8 mouse cellular contexts compared by ENCODE assay signal in genomic region chr9:8002806-8003205, GRCm38 (mm10). TPM values are rescaled to one million over a fixed set of nuclear protein-coding genes. Genes with fewer than 3 reads are reported as not detected.
DNase-seq lines count a peak whose midpoint lies in the region; ATAC-seq lines count a peak whose summit lies in the region.

No protein-coding gene starts in this region.

- ATAC-seq in neural tube, embryonic 11.5 days (ENCODE audit: insufficient read depth, low FRiP score, low TSS enrichment), result no peak
- no peak for ATAC-seq in limb, embryonic 15.5 days (ENCODE audit: insufficient number of reproducible peaks, low FRiP score, low TSS enrichment, low read depth)
- ATAC-seq in stomach, embryonic 16.5 days (ENCODE audit: insufficient read depth, low FRiP score), result no peak

- no peak overlapping the region for H3K27ac ChIP-seq in neural tube, embryonic 11.5 days (ENCODE audit: low read depth, low read length)
- H3K27ac ChIP-seq in limb, embryonic 15.5 days, result peak overlapping the region; percentile 99
- H3K27ac ChIP-seq in stomach, embryonic 16.5 days (ENCODE audit: low read length), result peak overlapping the region; percentile 97

- H3K4me1 ChIP-seq in neural tube, embryonic 11.5 days (ENCODE audit: control insufficient read depth, insufficient read depth, low read length), result peaks cover 4% of the 10 kb centered on the region; the same call in 1 of the 2 replicates
- peaks cover 21% of the 10 kb centered on the region for H3K4me1 ChIP-seq in limb, embryonic 15.5 days
- peaks cover 9% of the 10 kb centered on the region for H3K4me1 ChIP-seq in stomach, embryonic 16.5 days (ENCODE audit: control insufficient read depth, insufficient read depth, low read length)

- peak; percentile 30 for DNase-seq in adrenal gland, adult 2 months
- DNase-seq in adrenal gland, postnatal 36 days, result no peak
- peak; percentile 30 for DNase-seq in neural tube, embryonic 11.5 days (ENCODE audit: low spot score)
- DNase-seq in neural tube, embryonic 10.5 days (ENCODE audit: extremely low spot score, low spot score), result no peak
- DNase-seq in spleen, adult 12 weeks (ENCODE audit: low spot score), result no peak
- no peak for DNase-seq in right cerebral cortex, adult 2 months (ENCODE audit: low spot score in 2 of 2)

- no peaks in the 10 kb centered on the region for H3K9me3 ChIP-seq in neural tube, embryonic 11.5 days (ENCODE audit: control insufficient read depth, low read length)
- H3K9me3 ChIP-seq in limb, embryonic 15.5 days, result no peaks in the 10 kb centered on the region
- H3K9me3 ChIP-seq in stomach, embryonic 16.5 days (replicated peaks; ENCODE audit: control insufficient read depth, low read length), result no peaks in the 10 kb centered on the region

- H3K4me3 ChIP-seq in neural tube, embryonic 11.5 days (ENCODE audit: low read depth, low read length), result peak overlapping the region; percentile 75
- H3K4me3 ChIP-seq in limb, embryonic 15.5 days, result peak overlapping the region; percentile 91
- peak overlapping the region; percentile 84 for H3K4me3 ChIP-seq in stomach, embryonic 16.5 days (replicated peaks; ENCODE audit: low read length)

- H3K9ac ChIP-seq in neural tube, embryonic 11.5 days (ENCODE audit: low read length), result peak overlapping the region; percentile 88
- peak overlapping the region; percentile 94 for H3K9ac ChIP-seq in limb, embryonic 15.5 days
- H3K9ac ChIP-seq in stomach, embryonic 16.5 days (ENCODE audit: low read length), result peak overlapping the region; percentile 98

- H3K27me3 ChIP-seq in neural tube, embryonic 11.5 days (ENCODE audit: control insufficient read depth, insufficient read depth, low read length), result no peaks in the 10 kb centered on the region
- H3K27me3 ChIP-seq in limb, embryonic 15.5 days, result no peaks in the 10 kb centered on the region
- no peaks in the 10 kb centered on the region for H3K27me3 ChIP-seq in stomach, embryonic 16.5 days (ENCODE audit: control insufficient read depth, insufficient read depth, low read length)

- peak overlapping the region; percentile 65 for H3K4me2 ChIP-seq in neural tube, embryonic 11.5 days (ENCODE audit: low read depth)
- peak overlapping the region; percentile 38 for H3K4me2 ChIP-seq in limb, embryonic 15.5 days
- peak overlapping the region; percentile 71 for H3K4me2 ChIP-seq in stomach, embryonic 16.5 days (ENCODE audit: low read depth, low read length)

- no peaks in the 10 kb centered on the region for H3K36me3 ChIP-seq in neural tube, embryonic 11.5 days (ENCODE audit: control insufficient read depth, insufficient read depth, low read length)
- peaks cover 29% of the 10 kb centered on the region for H3K36me3 ChIP-seq in limb, embryonic 15.5 days
- H3K36me3 ChIP-seq in stomach, embryonic 16.5 days (ENCODE audit: control insufficient read depth, insufficient read depth, low read length), result no peaks in the 10 kb centered on the region

- 3% methylated on average over 12 of the region's 12 CpGs for WGBS in neural tube, embryonic 11.5 days
- 1% methylated on average over 12 of the region's 12 CpGs for WGBS in limb, embryonic 15.5 days
- WGBS in stomach, embryonic 16.5 days, result 1% methylated on average over 12 of the region's 12 CpGs

RNA-seq across cellular contexts. Expression of gene Yap1, which starts 1.6 kb away (rescaled TPM):
- total RNA-seq in adrenal gland, adult 2 months (2021), result 10 to 100 TPM; 62.5 to 71.6 TPM
- 85.9 and 98.1 TPM in 2 replicates for polyA plus RNA-seq in adrenal gland, adult 2 months (2012; rRNA removed)
- total RNA-seq in adrenal gland, postnatal 36 days (2021), result 10 to 100 TPM; 79.7 to 81.0 TPM
- 27.2 and 31.6 TPM in 2 replicates for polyA plus RNA-seq in neural tube, embryonic 11.5 days (2014; fragmentation: Nextera tagmentation; extraction: Ambion mirVana)
- 30.8 and 41.1 TPM in 2 replicates for polyA plus RNA-seq in limb, embryonic 15.5 days (2015; fragmentation: Nextera tagmentation; extraction: Ambion mirVana)
- 21.3 and 23.8 TPM in 2 replicates for polyA plus RNA-seq in stomach, embryonic 16.5 days (2015; fragmentation: Nextera tagmentation; extraction: Ambion mirVana)

RNA-seq across cellular contexts. Expression of gene Cfap300, which starts 39.8 kb away (rescaled TPM):
- 1 to 10 TPM; 3.6 to 4.1 TPM for total RNA-seq in adrenal gland, adult 2 months (2021)
- polyA plus RNA-seq in adrenal gland, adult 2 months (2012; rRNA removed), result 2.0 and 6.1 TPM in 2 replicates
- total RNA-seq in adrenal gland, postnatal 36 days (2021), result 1 to 10 TPM; 3.7 to 7.4 TPM
- polyA plus RNA-seq in neural tube, embryonic 11.5 days (2014; fragmentation: Nextera tagmentation; extraction: Ambion mirVana), result 15.3 and 16.5 TPM in 2 replicates
- 12.6 and 12.7 TPM in 2 replicates for polyA plus RNA-seq in limb, embryonic 15.5 days (2015; fragmentation: Nextera tagmentation; extraction: Ambion mirVana)
- 8.1 and 8.7 TPM in 2 replicates for polyA plus RNA-seq in stomach, embryonic 16.5 days (2015; fragmentation: Nextera tagmentation; extraction: Ambion mirVana)

Comparison
In these comparisons a context has a peak if more than half of its experiments do, and no peak if none do; other contexts are left out.
1. DNase-seq: peak in adrenal gland, adult 2 months (single experiment) and neural tube, embryonic 11.5 days (single experiment); none in adrenal gland, postnatal 36 days (0 of 2), neural tube, embryonic 10.5 days (single experiment), spleen, adult 12 weeks (single experiment) and right cerebral cortex, adult 2 months (0 of 2).
2. Peak in every context shown above with its lines, with median percentiles within 50 percentile points of each other: H3K4me2 ChIP-seq, H3K4me3 ChIP-seq and H3K9ac ChIP-seq.